Mouse (Mus musculus): ENCODE data around the gene Rfwd3. TPM values are rescaled to one million over a fixed set of nuclear protein-coding genes. Genes with fewer than 3 reads are reported as not detected.
"Not testable (repeated sequence)": the region's sequence is repeated elsewhere in the genome, so short reads cannot be mapped to it uniquely, and the experiment has no call there.

Rfwd3 gene
- 70.6 and 71.0 TPM in 2 replicates for polyA plus RNA-seq (2016; fragmentation: Nextera tagmentation; extraction: Ambion mirVana)

- H3K27ac ChIP-seq = peak within 1 kb of the TSS; percentile 92
- peaks cover 28% of the 10 kb centered on the region for H3K36me3 ChIP-seq
- H3K4me1 ChIP-seq = peaks cover 37% of the 10 kb centered on the region
- peak within 1 kb of the TSS; percentile 77 for H3K4me2 ChIP-seq
- peak; percentile 98 for ATAC-seq
- peak within 1 kb of the TSS; percentile 92 for H3K4me3 ChIP-seq
- H3K27me3 ChIP-seq (replicated peaks) = no peaks in the 10 kb centered on the region
- no peaks in the 10 kb centered on the region for H3K9me3 ChIP-seq (replicated peaks)
- H3K9ac ChIP-seq = peak within 1 kb of the TSS; percentile 97
- under 1% methylated on average over 67 of the region's 67 CpGs for WGBS (ENCODE audit: insufficient replicate concordance)
Observed at GRCm38 (mm10) chr8:111299821-111300568, at the start of gene Rfwd3. Gene Rfwd3 (minus strand): TSS chr8:111300222.

DNA sequence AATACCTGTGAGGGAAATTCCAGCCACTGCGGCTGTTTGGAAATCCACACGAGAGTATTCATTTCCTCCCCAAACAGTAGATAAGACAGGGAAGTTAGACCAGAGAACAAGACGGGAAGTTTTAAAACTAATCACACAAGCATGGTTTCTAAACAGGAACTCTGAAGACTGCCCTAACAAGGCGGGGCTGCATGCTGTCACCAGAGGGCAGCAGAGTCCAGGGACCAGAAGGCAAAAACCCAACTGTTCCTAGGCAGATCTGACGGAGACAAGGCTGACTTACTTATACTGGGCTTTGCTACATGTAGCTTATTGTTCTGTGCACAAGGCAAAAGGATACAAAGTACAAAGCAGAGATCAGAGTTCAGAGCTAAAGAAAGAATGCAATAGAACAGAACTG, 43.2 kb upstream of the Rfwd3 start:
- Histone ChIP-seq H3K36me3 (no peaks in the 10 kb centered on the region), H3K4me3 (no peak overlapping the region), H3K4me1 (peaks cover 4% of the 10 kb centered on the region; the same call in 1 of the 2 replicates), H3K9me3 (replicated peaks) (no peaks in the 10 kb centered on the region), H3K4me2 (no peak overlapping the region), H3K9ac (no peak overlapping the region), H3K27me3 (replicated peaks) (peaks cover 10% of the 10 kb centered on the region), H3K27ac (no peak overlapping the region)
- ATAC-seq = no peak
- 4% methylated on average over 5 of the region's 5 CpGs for WGBS (ENCODE audit: insufficient replicate concordance)

- no peak for ATAC-seq
- H3K27ac ChIP-seq = no peak overlapping the region
- peaks cover 38% of the 10 kb centered on the region for H3K27me3 ChIP-seq (replicated peaks)
- 63% methylated on average over 3 of the region's 3 CpGs for WGBS (ENCODE audit: insufficient replicate concordance)
- H3K9ac ChIP-seq = no peak overlapping the region
- H3K36me3 ChIP-seq = no peaks in the 10 kb centered on the region
- peaks cover 12% of the 10 kb centered on the region; the same call in 1 of the 2 replicates for H3K4me1 ChIP-seq
- H3K4me3 ChIP-seq = no peak overlapping the region
- no peaks in the 10 kb centered on the region for H3K9me3 ChIP-seq (replicated peaks)
- no peak overlapping the region for H3K4me2 ChIP-seq
Observed at GRCm38 (mm10) chr8:111340186-111340585, 40.2 kb upstream of the Rfwd3 start.

DNA sequence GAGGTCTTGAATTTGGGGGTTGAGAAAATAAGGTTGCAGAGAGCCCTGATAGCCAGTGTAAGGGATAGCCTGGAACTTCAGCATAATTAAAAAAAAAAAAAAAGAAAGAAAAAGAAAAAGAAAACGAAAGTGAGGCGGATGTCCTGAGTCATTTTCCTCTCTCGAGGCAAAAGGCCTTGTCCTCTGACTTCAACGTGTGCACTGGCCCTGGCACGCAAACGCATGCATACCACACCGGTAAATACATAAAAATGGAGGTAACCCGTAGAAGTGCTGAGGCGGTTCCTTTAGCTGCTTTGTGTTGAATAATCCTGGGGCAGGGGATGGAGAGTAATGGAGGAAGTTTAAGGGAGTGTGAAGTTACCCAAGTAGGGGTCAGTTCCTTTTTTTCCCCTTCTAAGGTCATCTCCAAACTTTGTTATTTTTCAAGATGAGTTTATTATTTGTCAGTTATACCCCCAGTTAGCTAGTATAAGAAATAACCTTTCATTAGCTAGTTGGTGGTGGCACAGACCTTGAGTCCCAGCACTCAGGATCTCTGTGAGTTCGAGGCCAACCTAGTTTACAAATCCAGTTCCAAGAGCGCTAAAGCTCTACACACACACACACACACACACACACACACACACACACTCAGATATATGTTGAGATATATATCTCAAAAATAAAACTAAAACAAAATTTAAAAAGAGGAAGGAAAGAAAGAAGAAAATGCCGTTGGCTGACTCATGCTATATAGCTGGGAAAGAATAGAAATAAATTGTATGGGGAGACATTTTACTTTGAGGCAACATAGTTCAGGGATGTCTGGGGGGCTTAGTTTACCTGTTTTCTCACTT, 38.6 kb upstream of the Rfwd3 start:
- no peak overlapping the region for H3K9ac ChIP-seq
- peaks cover 12% of the 10 kb centered on the region; the same call in 1 of the 2 replicates for H3K4me1 ChIP-seq
- no peak overlapping the region for H3K27ac ChIP-seq
- H3K9me3 ChIP-seq (replicated peaks) = no peaks in the 10 kb centered on the region
- H3K27me3 ChIP-seq (replicated peaks) = peaks cover 40% of the 10 kb centered on the region
- ATAC-seq = no peak
- no peaks in the 10 kb centered on the region for H3K36me3 ChIP-seq
- H3K4me2 ChIP-seq = peak overlapping the region; percentile 80
- 31% methylated on average over 12 of the region's 12 CpGs for WGBS (ENCODE audit: insufficient replicate concordance)
- H3K4me3 ChIP-seq = peak overlapping the region; percentile 59

- Histone ChIP-seq H3K27me3 (replicated peaks) (peaks cover 40% of the 10 kb centered on the region), H3K4me1 (peaks cover 12% of the 10 kb centered on the region; the same call in 1 of the 2 replicates), H3K27ac (no peak within 1 kb of the TSS), H3K9me3 (replicated peaks) (no peaks in the 10 kb centered on the region), H3K36me3 (no peaks in the 10 kb centered on the region), H3K4me3 (peak within 1 kb of the TSS; percentile 59), H3K9ac (peak within 1 kb of the TSS; percentile 48), H3K4me2 (peak within 1 kb of the TSS; percentile 80)
- ATAC-seq = peak; percentile 37
- under 1% methylated on average over 29 of the region's 29 CpGs for WGBS (ENCODE audit: insufficient replicate concordance)
Observed at GRCm38 (mm10) chr8:111337890-111338347, 37.9 kb upstream of the Rfwd3 start, which contains the start of gene Mlkl. Gene Mlkl (minus strand): TSS chr8:111338177.

DNA sequence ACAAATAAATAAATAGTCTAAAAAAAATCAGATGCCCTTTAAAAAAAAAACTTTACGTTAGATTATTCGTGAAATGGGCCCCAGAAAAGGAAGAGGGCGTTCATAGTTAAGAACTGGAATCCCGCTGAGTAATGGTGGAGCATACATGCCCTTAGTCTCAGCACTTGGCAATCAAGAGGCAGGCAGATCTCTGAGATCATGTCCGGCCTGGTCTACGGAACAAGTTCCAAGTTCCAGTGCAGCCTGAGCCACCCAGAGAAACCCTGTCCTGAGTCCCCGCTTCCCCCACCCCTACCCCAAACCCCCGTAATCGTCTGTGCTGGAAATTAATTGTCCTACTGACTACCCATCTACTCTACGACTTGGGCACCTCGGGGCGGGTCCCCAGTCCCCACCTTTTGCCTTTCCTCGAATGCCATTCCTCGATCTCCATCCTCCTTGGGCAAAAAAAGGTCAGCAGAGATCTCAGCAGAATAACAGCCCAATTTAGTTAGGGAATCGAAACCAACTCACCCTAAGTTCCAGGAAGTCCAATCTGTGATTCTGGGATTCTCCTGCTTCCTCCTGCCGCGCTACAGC, 37.4 kb upstream of the Rfwd3 start:
- 18% methylated on average over 17 of the region's 17 CpGs for WGBS (ENCODE audit: insufficient replicate concordance)
- Histone ChIP-seq H3K36me3 (no peaks in the 10 kb centered on the region), H3K9ac (peak overlapping the region; percentile 48), H3K27ac (no peak overlapping the region), H3K4me2 (peak overlapping the region; percentile 80), H3K9me3 (replicated peaks) (no peaks in the 10 kb centered on the region), H3K4me3 (peak overlapping the region; percentile 59), H3K27me3 (replicated peaks) (peaks cover 40% of the 10 kb centered on the region), H3K4me1 (peaks cover 12% of the 10 kb centered on the region; the same call in 1 of the 2 replicates)
- peak; percentile 44; the same call in 1 of the 2 replicates for ATAC-seq

DNA sequence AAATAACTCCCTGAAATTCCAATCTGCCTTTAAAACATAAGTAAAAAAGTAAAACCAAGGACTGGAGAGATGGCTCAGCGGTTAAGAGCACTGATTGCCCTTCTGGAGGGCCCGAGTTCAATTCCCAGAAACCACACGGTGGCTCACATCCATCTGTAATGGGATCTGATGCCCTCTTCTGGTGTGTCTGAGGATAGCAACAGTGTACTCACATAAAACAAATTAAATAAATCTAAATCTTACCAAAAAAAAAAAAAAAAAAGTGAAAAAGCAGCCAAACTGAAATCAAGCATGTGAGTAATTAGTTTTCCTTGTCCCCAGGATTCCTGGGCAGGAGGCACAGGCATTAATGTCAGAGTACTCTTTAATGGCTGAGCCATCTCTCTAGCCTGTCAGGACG, 36.7 kb upstream of the Rfwd3 start:
- Histone ChIP-seq H3K27ac (no peak overlapping the region), H3K36me3 (no peaks in the 10 kb centered on the region), H3K4me3 (no peak overlapping the region), H3K9me3 (replicated peaks) (no peaks in the 10 kb centered on the region), H3K4me1 (peaks cover 12% of the 10 kb centered on the region; the same call in 1 of the 2 replicates), H3K27me3 (replicated peaks) (peaks cover 40% of the 10 kb centered on the region), H3K9ac (no peak overlapping the region), H3K4me2 (peak overlapping the region; percentile 80)
- ATAC-seq = no peak
- 57% methylated on average over 4 of the region's 4 CpGs for WGBS (ENCODE audit: insufficient replicate concordance)

DNA sequence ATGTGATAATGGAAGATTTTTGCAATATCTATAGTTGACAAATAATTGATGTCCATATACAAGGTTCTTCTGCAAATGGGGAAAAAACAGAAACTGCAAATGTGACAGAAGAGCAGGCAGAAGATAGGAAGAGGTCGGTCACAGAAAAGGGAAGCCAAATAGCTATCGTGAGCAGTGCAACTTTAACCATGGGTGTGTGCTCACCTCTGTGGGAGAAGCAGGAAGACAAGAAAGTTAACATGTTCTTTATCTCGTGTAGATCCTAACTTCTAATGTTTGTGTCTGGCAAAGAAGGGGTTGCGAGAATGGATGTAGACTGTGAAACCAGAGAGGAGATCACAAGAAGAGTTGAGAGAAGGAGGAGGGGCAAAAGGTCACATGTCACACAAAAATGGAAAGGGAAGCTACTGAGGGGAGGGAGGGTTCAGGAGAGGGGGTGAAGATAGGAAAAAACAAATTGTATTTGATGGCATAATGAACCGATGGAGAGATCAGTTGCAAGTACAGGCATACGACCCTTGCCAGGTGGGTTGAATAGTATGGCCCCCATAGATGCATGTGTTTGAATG, 25.3 kb upstream of the Rfwd3 start:
- WGBS (ENCODE audit: insufficient replicate concordance) = 46% methylated on average over 6 of the region's 6 CpGs
- no peaks in the 10 kb centered on the region for H3K36me3 ChIP-seq
- no peaks in the 10 kb centered on the region for H3K4me1 ChIP-seq
- H3K27ac ChIP-seq = no peak overlapping the region
- H3K4me2 ChIP-seq = no peak overlapping the region
- H3K27me3 ChIP-seq (replicated peaks) = peaks cover 9% of the 10 kb centered on the region
- no peak for ATAC-seq
- no peak overlapping the region for H3K9ac ChIP-seq
- no peak overlapping the region for H3K4me3 ChIP-seq
- H3K9me3 ChIP-seq (replicated peaks) = no peaks in the 10 kb centered on the region

- H3K27me3 ChIP-seq (replicated peaks) = peaks cover 15% of the 10 kb centered on the region
Observed at GRCm38 (mm10) chr8:111314729-111315128, 14.7 kb upstream of the Rfwd3 start.

GRCm38 (mm10) chr8:111313961-111314360, 13.9 kb upstream of the Rfwd3 start:
- H3K4me2 ChIP-seq; H3K4me3 ChIP-seq; H3K9ac ChIP-seq; H3K9me3 ChIP-seq (replicated peaks); H3K27ac ChIP-seq; ATAC-seq; H3K27me3 ChIP-seq (replicated peaks); H3K36me3 ChIP-seq: not testable (repeated sequence)
- WGBS (ENCODE audit: insufficient replicate concordance) = 81% methylated on average over 6 of the region's 6 CpGs
- H3K4me1 ChIP-seq = peaks cover 29% of the 10 kb centered on the region

More at GRCm38 (mm10) chr8:111314729-111315128, 14.7 kb upstream of the Rfwd3 start:
- Histone ChIP-seq H3K9ac (no peak overlapping the region), H3K4me3 (no peak overlapping the region), H3K27ac (no peak overlapping the region), H3K9me3 (replicated peaks) (no peaks in the 10 kb centered on the region), H3K4me2 (no peak overlapping the region), H3K36me3 (no peaks in the 10 kb centered on the region), H3K4me1 (peaks cover 29% of the 10 kb centered on the region)
- 81% methylated on average over 12 of the region's 12 CpGs for WGBS (ENCODE audit: insufficient replicate concordance)
- no peak for ATAC-seq

GRCm38 (mm10) chr8:111312758-111313162, 12.7 kb upstream of the Rfwd3 start:
- Histone ChIP-seq H3K27me3 (replicated peaks) (0 out of 2 replicates have a peak, but pooled peaks cover 1% of the 10 kb centered on the region), H3K4me3 (no peak overlapping the region), H3K36me3 (no peaks in the 10 kb centered on the region), H3K9me3 (replicated peaks) (no peaks in the 10 kb centered on the region), H3K4me2 (peak overlapping the region; percentile 20; the same call in 1 of the 2 replicates), H3K27ac (peak overlapping the region; percentile 75), H3K9ac (no peak overlapping the region), H3K4me1 (peaks cover 29% of the 10 kb centered on the region)
- WGBS (ENCODE audit: insufficient replicate concordance) = 15% methylated on average over 3 of the region's 3 CpGs
- ATAC-seq = peak; percentile 94
